Mouse (Mus musculus): ENCODE results near the gene Gimap7. TPM values are rescaled to one million over a fixed set of nuclear protein-coding genes. Genes with fewer than 3 reads are reported as not detected.
A peak's percentile ranks its signal among the peaks of the same experiment; 100 is the strongest.

Gene Gimap7
- 0.18 and 0.30 TPM in 2 replicates for polyA plus RNA-seq (2015; fragmentation: Nextera tagmentation; extraction: Ambion mirVana)

GRCm38 (mm10) chr6:48718455-48718854, at the start of gene Gimap7, which contains the start of gene Gm28053:
Gene Gimap7 (plus strand): TSS chr6:48718621.
Gene Gm28053 (plus strand): TSS chr6:48718607.
- H3K9me3 ChIP-seq = no peaks in the 10 kb centered on the region
- no peak within 1 kb of the TSS for H3K4me2 ChIP-seq (replicated peaks)
- no peak within 1 kb of the TSS for H3K27ac ChIP-seq
- no peak within 1 kb of the TSS for H3K4me3 ChIP-seq (replicated peaks)
- H3K4me1 ChIP-seq (replicated peaks) = no peaks in the 10 kb centered on the region
- ATAC-seq = no peak
- 43% methylated on average over 2 of the region's 2 CpGs for WGBS
- no peak within 1 kb of the TSS for H3K9ac ChIP-seq
- H3K27me3 ChIP-seq (replicated peaks) = no peaks in the 10 kb centered on the region
- H3K36me3 ChIP-seq = no peaks in the 10 kb centered on the region

- Histone ChIP-seq H3K27ac (no peak overlapping the region), H3K4me1 (replicated peaks) (peaks cover 4% of the 10 kb centered on the region; the same call in 1 of the 2 replicates), H3K4me2 (replicated peaks) (no peak overlapping the region), H3K36me3 (no peaks in the 10 kb centered on the region), H3K4me3 (replicated peaks) (no peak overlapping the region), H3K9me3 (no peaks in the 10 kb centered on the region), H3K9ac (no peak overlapping the region), H3K27me3 (replicated peaks) (no peaks in the 10 kb centered on the region)
- ATAC-seq = no peak
- 65% methylated on average over 2 of the region's 2 CpGs for WGBS
Measured at GRCm38 (mm10) chr6:48669446-48669969, 48.9 kb upstream of the Gimap7 start.

GRCm38 (mm10) chr6:48674291-48675058, 43.9 kb upstream of the Gimap7 start:
- Histone ChIP-seq H3K9me3 (no peaks in the 10 kb centered on the region), H3K9ac (no peak overlapping the region), H3K27ac (no peak overlapping the region), H3K4me2 (replicated peaks) (no peak overlapping the region), H3K27me3 (replicated peaks) (no peaks in the 10 kb centered on the region), H3K4me3 (replicated peaks) (no peak overlapping the region), H3K36me3 (no peaks in the 10 kb centered on the region), H3K4me1 (replicated peaks) (0 out of 2 replicates have a peak, but pooled peaks cover 6% of the 10 kb centered on the region)
- ATAC-seq = peak; percentile 20; the same call in 1 of the 2 replicates
- 88% methylated on average over 9 of the region's 9 CpGs for WGBS

- WGBS = 40% methylated on average over 10 of the region's 10 CpGs
- Histone ChIP-seq H3K27ac (peak overlapping the region; percentile 72), H3K27me3 (replicated peaks) (no peaks in the 10 kb centered on the region), H3K4me2 (replicated peaks) (peak overlapping the region; percentile 56), H3K9me3 (no peaks in the 10 kb centered on the region), H3K36me3 (no peaks in the 10 kb centered on the region), H3K9ac (peak overlapping the region; percentile 34; the same call in 1 of the 2 replicates), H3K4me1 (replicated peaks) (0 out of 2 replicates have a peak, but pooled peaks cover 6% of the 10 kb centered on the region), H3K4me3 (replicated peaks) (peak overlapping the region; percentile 35)
- peak; percentile 16; the same call in 1 of the 2 replicates for ATAC-seq
Measured at GRCm38 (mm10) chr6:48675400-48675930, 43.0 kb upstream of the Gimap7 start.

GRCm38 (mm10) chr6:48675931-48676859, 42.2 kb upstream of the Gimap7 start, which contains the start of gene Gimap9:
Gene Gimap9 (plus strand): TSS chr6:48676129.
- Histone ChIP-seq H3K4me3 (replicated peaks) (peak within 1 kb of the TSS; percentile 35), H3K9ac (peak within 1 kb of the TSS; percentile 34), H3K27ac (peak within 1 kb of the TSS; percentile 72), H3K27me3 (replicated peaks) (no peaks in the 10 kb centered on the region), H3K9me3 (no peaks in the 10 kb centered on the region), H3K36me3 (no peaks in the 10 kb centered on the region), H3K4me1 (replicated peaks) (0 out of 2 replicates have a peak, but pooled peaks cover 6% of the 10 kb centered on the region), H3K4me2 (replicated peaks) (peak within 1 kb of the TSS; percentile 56)
- WGBS = 21% methylated on average over 13 of the region's 13 CpGs
- ATAC-seq = peak; percentile 87

- H3K27ac ChIP-seq = no peak overlapping the region
- no peaks in the 10 kb centered on the region for H3K36me3 ChIP-seq
- H3K27me3 ChIP-seq (replicated peaks) = no peaks in the 10 kb centered on the region
- peak overlapping the region; percentile 56; the same call in 1 of the 2 replicates for H3K4me2 ChIP-seq (replicated peaks)
- H3K9ac ChIP-seq = no peak overlapping the region
- 0 out of 2 replicates have a peak, but pooled peaks cover 6% of the 10 kb centered on the region for H3K4me1 ChIP-seq (replicated peaks)
- ATAC-seq = no peak
- 84% methylated on average over 5 of the region's 5 CpGs for WGBS
- H3K9me3 ChIP-seq = no peaks in the 10 kb centered on the region
- no peak overlapping the region for H3K4me3 ChIP-seq (replicated peaks)
Measured at GRCm38 (mm10) chr6:48676860-48677415, 41.5 kb upstream of the Gimap7 start.

GRCm38 (mm10) chr6:48677492-48678345, 40.7 kb upstream of the Gimap7 start:
- Histone ChIP-seq H3K27ac (no peak overlapping the region), H3K27me3 (replicated peaks) (no peaks in the 10 kb centered on the region), H3K4me1 (replicated peaks) (0 out of 2 replicates have a peak, but pooled peaks cover 6% of the 10 kb centered on the region), H3K9me3 (no peaks in the 10 kb centered on the region), H3K9ac (no peak overlapping the region), H3K4me3 (replicated peaks) (no peak overlapping the region), H3K4me2 (replicated peaks) (no peak overlapping the region), H3K36me3 (no peaks in the 10 kb centered on the region)
- no peak for ATAC-seq
- 92% methylated on average over 17 of the region's 17 CpGs for WGBS

- H3K27me3 ChIP-seq (replicated peaks) = no peaks in the 10 kb centered on the region
- H3K9me3 ChIP-seq = no peaks in the 10 kb centered on the region
- no peak for ATAC-seq
- H3K27ac ChIP-seq = no peak overlapping the region
- H3K36me3 ChIP-seq = no peaks in the 10 kb centered on the region
- H3K4me2 ChIP-seq (replicated peaks) = no peak overlapping the region
- 79% methylated on average over 4 of the region's 4 CpGs for WGBS
- H3K4me1 ChIP-seq (replicated peaks) = 0 out of 2 replicates have a peak, but pooled peaks cover 6% of the 10 kb centered on the region
- H3K9ac ChIP-seq = no peak overlapping the region
- no peak overlapping the region for H3K4me3 ChIP-seq (replicated peaks)
Measured at GRCm38 (mm10) chr6:48678391-48678790, 40.0 kb upstream of the Gimap7 start.

- Histone ChIP-seq H3K27me3 (replicated peaks) (no peaks in the 10 kb centered on the region), H3K9ac (no peak overlapping the region), H3K9me3 (no peaks in the 10 kb centered on the region), H3K4me3 (replicated peaks) (no peak overlapping the region), H3K4me2 (replicated peaks) (no peak overlapping the region), H3K4me1 (replicated peaks) (0 out of 2 replicates have a peak, but pooled peaks cover 6% of the 10 kb centered on the region), H3K27ac (no peak overlapping the region), H3K36me3 (no peaks in the 10 kb centered on the region)
- ATAC-seq = no peak
- WGBS = 81% methylated on average over 6 of the region's 6 CpGs
Measured at GRCm38 (mm10) chr6:48679701-48680100, 38.7 kb upstream of the Gimap7 start.

- 81% methylated on average over 5 of the region's 5 CpGs for WGBS
- no peak overlapping the region for H3K9ac ChIP-seq
- no peak overlapping the region for H3K27ac ChIP-seq
- no peak for ATAC-seq
- H3K4me2 ChIP-seq (replicated peaks) = no peak overlapping the region
- no peaks in the 10 kb centered on the region for H3K9me3 ChIP-seq
- no peaks in the 10 kb centered on the region for H3K27me3 ChIP-seq (replicated peaks)
- H3K4me3 ChIP-seq (replicated peaks) = no peak overlapping the region
- no peaks in the 10 kb centered on the region for H3K36me3 ChIP-seq
- 0 out of 2 replicates have a peak, but pooled peaks cover 6% of the 10 kb centered on the region for H3K4me1 ChIP-seq (replicated peaks)
Measured at GRCm38 (mm10) chr6:48680421-48680820, 38.0 kb upstream of the Gimap7 start.
